Mouse (Mus musculus) gastrocnemius, adult 2 months (tissue): ENCODE results near the gene Axl. TPM values are rescaled to one million over a fixed set of nuclear protein-coding genes. Genes with fewer than 3 reads are reported as not detected.
"Not testable (repeated sequence)": the region's sequence is repeated elsewhere in the genome, so short reads cannot be mapped to it uniquely, and the experiment has no call there.

Source experiments
- DNase-seq: peaks from one replicate; pipeline ENCODE4 v3.0.0; 2022
- H3K27ac ChIP-seq: fragments of 200-600 bp; 2 replicates; pipeline ENCODE4 v1.8.1; 2022; ENCODE audit warnings: mild to moderate bottlenecking
- H3K4me3 ChIP-seq: fragments of 200-600 bp; 2 replicates; pipeline ENCODE4 v1.8.1; 2022; ENCODE audit warnings: mild to moderate bottlenecking, moderate library complexity
- CTCF ChIP-seq: fragments of 200-600 bp; IDR thresholded peaks from 2 replicates; pipeline ENCODE4 v1.8.1; 2022; ENCODE audit warnings: antibody characterized with exemption, mild to moderate bottlenecking, moderate library complexity
- intact Hi-C: fragments of 180-260 bp; cut with DNase I; formaldehyde crosslinking; loops from one replicate; pipeline ENCODE4 v1.15.1; 2025
- total RNA-seq, 2 experiments: library from RNA; stranded (reverse); gene quantifications; 2 replicates each; pipeline ENCODE4 v1.2.3; 2021

Gene Axl
- total RNA-seq, 2 experiments from 2014 or later, result 39.9 to 48.6 TPM

- TF ChIP-seq CTCF, result no peak
Measured at GRCm38 (mm10) chr7:25811716-25812115, 23.2 kb upstream of the Axl start.

DNA sequence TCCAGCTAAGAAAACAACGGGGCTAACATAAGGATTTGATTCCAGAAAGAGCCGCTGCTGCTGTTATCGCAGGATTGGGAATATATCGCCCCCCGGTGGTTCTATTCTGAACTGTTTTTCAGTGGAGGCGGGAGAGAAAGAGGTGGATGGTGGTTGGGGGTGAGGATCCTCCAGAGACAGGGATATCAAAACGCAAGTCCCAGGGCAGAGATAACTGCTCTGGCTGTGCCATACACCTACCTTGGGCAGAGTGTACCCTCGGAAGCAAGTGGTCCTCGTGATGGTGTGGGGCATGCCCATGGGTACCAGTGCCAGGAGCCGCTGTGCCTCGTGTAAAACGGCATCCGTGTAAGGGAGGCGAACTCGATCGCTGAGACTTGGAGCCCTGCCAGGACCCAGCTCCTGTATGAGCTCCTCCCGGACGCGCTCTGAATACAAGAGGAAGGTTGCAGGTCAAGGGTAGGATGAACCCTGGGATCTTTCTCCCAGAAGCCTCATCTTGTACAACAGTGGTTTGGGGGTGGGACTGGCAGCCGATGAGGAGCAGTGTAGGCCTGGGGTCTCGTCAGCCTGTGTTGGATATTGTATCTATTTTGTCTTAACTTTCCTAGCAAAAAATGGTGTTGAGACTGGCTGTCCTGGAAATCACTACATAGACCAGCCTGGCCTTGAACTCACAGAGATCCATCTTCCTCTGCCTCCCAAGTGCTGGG lies 17.3 kb upstream of the Axl start:
- TF ChIP-seq CTCF, result peak; percentile 87
- intact Hi-C loops, result loop anchor here (1.0 kb wide), 1 partner anchor 49 kb away; no protein-coding TSS in a partner anchor
- H3K4me3 ChIP-seq, result no peak overlapping the region
- DNase-seq, result peak; percentile 72
- peak overlapping the region; percentile 85 for H3K27ac ChIP-seq

More at GRCm38 (mm10) chr7:25811716-25812115, 23.2 kb upstream of the Axl start:
- no peak for DNase-seq
- Histone ChIP-seq H3K27ac (no peak overlapping the region), H3K4me3 (no peak overlapping the region)
- intact Hi-C loops, result no loop called here

GRCm38 (mm10) chr7:25804792-25805191 lies 16.3 kb upstream of the Axl start:
- peak; percentile 32 for DNase-seq
- H3K27ac ChIP-seq, result peak overlapping the region; percentile 85

DNA sequence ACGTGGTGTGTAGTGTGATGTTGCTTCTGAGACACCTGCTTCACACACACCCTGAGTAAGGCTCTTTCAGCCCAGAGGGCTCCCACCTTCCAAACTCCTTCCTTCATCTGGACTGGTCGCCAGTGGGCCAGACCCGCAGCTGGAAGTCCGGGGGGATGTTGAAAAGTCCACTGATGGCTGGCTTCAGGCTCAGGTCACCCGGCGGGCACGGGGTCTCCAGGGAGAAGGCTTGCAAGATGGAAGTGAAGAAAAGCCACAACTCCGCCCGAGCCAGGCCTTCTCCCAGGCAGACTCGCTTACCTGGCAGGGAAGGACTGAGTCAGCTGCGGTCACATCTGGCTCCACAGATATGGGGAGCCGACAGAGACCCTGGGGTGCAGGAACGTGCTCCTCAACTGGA lies 15.0 kb upstream of the Axl start:
- Histone ChIP-seq H3K4me3 (peak overlapping the region; percentile 23; the same call in 1 of the 2 replicates), H3K27ac (peak overlapping the region; percentile 85)
- DNase-seq, result peak; percentile 64
- intact Hi-C loops, result no loop called here
- TF ChIP-seq CTCF, result no peak

More at GRCm38 (mm10) chr7:25804792-25805191, 16.3 kb upstream of the Axl start:
- intact Hi-C loops, result loop anchor here (1.0 kb wide), 1 partner anchor 48 kb away; no protein-coding TSS in a partner anchor
- no peak overlapping the region for H3K4me3 ChIP-seq
- TF ChIP-seq CTCF, result no peak

DNA sequence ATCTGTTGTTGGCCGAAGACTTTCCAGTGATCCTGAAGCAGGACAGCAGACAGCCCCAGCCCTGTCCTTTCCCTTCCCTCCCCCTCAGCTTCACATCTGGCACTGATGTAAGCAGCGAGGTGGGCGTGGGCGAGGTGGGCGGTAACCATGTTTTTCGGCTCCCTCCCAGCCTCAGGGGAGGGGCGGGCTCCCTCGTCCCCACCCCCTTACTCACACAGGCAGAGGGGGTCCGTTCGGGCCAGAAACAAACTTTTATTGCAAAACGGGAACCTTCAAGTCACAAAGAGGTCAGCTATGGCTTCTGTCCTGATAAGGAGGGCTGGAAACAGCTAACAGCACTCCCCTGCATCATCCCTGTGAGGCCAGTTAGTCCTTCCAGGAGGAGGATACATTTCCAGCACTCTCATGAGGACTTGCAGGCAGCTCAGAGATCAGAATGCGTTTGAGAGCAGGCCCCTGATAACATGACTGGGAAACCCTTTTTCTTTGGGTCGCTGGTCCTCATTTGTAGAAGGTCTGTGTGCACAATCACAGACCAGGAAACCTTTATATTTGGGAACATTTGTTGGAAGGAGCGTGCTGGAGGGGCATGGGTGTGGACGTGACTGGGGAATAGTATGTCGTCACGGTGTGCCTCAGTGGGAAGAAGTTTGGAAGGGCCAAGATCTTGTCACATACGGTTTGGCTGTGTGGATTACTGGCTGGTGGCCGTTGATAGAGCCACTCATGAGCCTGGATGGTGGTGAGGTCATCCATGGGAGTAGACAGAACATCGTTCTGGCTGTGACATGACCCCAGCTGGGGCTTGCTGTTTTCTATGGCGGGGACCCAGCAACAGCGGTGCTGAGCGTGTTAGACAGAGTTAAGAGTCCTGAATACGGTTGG lies 14.0 kb upstream of the Axl start:
- intact Hi-C loops, result no loop called here
- TF ChIP-seq CTCF, result no peak
- peak overlapping the region; percentile 31 for H3K4me3 ChIP-seq
- H3K27ac ChIP-seq, result peak overlapping the region; percentile 85
- peak; percentile 93 for DNase-seq

GRCm38 (mm10) chr7:25801031-25801430 lies 12.5 kb upstream of the Axl start:
- no peak for DNase-seq
- TF ChIP-seq CTCF, result no peak
- intact Hi-C loops, result no loop called here
- no peak overlapping the region for H3K4me3 ChIP-seq
- H3K27ac ChIP-seq, result peak overlapping the region; percentile 85; the same call in 1 of the 2 replicates

DNA sequence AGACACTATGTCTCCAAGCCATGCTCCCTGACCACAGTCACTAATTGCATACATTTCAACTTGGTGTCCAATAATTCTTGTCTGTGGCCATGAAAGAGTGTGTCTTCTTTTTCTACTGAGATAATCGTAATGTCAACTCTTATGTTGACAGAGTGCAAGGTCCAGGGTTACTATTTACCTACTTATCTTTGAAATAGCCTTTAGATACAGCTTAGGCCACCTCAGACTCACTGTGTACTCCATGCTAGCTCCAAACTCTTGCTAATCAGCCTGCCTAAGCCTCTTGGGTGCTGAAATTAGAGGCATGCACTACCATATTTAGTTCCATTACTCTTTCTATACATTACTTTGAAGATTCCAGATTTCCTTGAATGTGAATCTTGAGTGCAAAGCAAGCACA lies 10.9 kb upstream of the Axl start:
- no peak overlapping the region for H3K4me3 ChIP-seq
- H3K27ac ChIP-seq, result no peak overlapping the region
- DNase-seq, result no peak
- intact Hi-C loops, result no loop called here
- TF ChIP-seq CTCF, result no peak

DNA sequence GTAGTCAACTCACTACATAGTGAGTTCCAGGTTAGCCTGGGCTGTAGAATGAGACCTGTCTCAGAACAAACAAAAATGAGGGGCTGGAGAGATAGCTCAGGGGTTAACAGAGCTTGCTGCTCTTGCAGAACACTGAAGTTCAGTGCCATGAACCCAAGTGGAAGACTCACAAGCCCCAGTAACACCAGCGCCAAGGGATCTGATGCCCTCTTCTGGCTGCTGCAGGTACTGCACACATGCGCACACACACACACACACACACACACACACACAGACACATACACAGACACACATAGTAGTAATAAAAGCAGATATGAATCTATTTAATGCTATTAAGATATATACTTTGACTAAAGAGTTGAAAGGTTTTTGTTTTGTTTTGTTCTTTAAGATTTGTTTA lies 10.0 kb upstream of the Axl start:
- DNase-seq, result no peak

GRCm38 (mm10) chr7:25794775-25795174 lies 6.3 kb upstream of the Axl start:
- intact Hi-C loops, result no loop called here
- Histone ChIP-seq H3K4me3 (no peak overlapping the region), H3K27ac (peak overlapping the region; percentile 48)
- no peak for TF ChIP-seq CTCF
- DNase-seq, result no peak

More for the DNA sequence above, 10.0 kb upstream of the Axl start:
- H3K27ac ChIP-seq, result no peak overlapping the region
- intact Hi-C loops, result no loop called here
- no peak overlapping the region for H3K4me3 ChIP-seq
- TF ChIP-seq CTCF, result peak; percentile 19; the same call in 1 of the 2 replicates

DNA sequence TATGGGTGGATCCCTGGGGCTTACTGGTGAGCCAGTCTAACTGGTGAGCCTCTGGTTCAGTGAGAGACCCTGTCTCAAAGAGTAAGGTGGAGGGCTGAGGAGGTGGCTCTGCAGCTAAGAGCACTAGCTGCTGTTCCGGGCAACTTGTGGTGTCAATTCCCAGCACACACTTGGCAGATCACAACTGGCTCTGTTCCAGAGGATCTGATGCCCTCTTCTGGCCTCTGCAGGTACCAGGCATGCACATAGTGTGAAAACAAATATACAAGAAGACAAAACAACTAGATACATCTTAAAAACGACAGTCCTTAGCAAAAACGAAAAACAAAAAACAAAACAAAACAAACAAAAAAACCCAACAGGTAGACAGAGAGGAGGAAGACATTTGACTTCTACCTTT lies 5.2 kb upstream of the Axl start:
- TF ChIP-seq CTCF, result peak; percentile 47
- H3K27ac ChIP-seq, result peak overlapping the region; percentile 66
- intact Hi-C loops, result no loop called here
- DNase-seq, result peak; percentile 55
- H3K4me3 ChIP-seq, result no peak overlapping the region

DNA sequence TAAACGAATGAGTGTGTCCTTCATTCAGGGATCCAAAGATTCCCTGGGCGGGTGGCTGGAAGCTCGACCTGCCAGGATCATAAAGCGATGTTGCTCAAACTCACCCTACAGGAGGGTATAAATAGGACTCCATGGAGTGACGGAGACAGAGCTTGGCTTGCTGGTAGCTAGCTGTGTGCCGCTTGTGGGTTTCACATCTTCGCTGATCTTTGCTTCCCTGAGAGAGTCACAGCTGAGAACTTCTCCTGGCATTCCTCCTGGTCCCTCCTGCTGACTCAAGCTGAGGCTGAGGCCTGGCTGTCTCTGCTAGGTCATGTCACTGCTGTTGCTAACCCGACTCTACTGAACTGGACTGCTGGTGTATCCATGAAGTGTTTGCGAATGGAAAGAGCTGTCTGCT lies 4.5 kb upstream of the Axl start:
- Histone ChIP-seq H3K27ac (peak overlapping the region; percentile 66), H3K4me3 (0 out of 2 replicates have a peak overlapping the region, but pooled peaks have one; percentile 3)
- DNase-seq, result peak; percentile 58
- intact Hi-C loops, result not testable (repeated sequence)

- no peak for TF ChIP-seq CTCF
- peak overlapping the region; percentile 90 for H3K27ac ChIP-seq
- DNase-seq, result peak; percentile 71
- H3K4me3 ChIP-seq, result peak overlapping the region; percentile 79
- intact Hi-C loops, result no loop called here
Measured at GRCm38 (mm10) chr7:25790615-25791014, 2.1 kb upstream of the Axl start.

- Histone ChIP-seq H3K27ac (peak overlapping the region; percentile 90), H3K4me3 (peak overlapping the region; percentile 79)
- no peak for DNase-seq
- intact Hi-C loops, result no loop called here
- no peak for TF ChIP-seq CTCF
Measured at GRCm38 (mm10) chr7:25789129-25789440, 580 bp upstream of the Axl start.
